Mouse (Mus musculus): ENCODE results near the gene Chd1l.
A peak's percentile ranks its signal among the peaks of the same experiment; 100 is the strongest.

DNA sequence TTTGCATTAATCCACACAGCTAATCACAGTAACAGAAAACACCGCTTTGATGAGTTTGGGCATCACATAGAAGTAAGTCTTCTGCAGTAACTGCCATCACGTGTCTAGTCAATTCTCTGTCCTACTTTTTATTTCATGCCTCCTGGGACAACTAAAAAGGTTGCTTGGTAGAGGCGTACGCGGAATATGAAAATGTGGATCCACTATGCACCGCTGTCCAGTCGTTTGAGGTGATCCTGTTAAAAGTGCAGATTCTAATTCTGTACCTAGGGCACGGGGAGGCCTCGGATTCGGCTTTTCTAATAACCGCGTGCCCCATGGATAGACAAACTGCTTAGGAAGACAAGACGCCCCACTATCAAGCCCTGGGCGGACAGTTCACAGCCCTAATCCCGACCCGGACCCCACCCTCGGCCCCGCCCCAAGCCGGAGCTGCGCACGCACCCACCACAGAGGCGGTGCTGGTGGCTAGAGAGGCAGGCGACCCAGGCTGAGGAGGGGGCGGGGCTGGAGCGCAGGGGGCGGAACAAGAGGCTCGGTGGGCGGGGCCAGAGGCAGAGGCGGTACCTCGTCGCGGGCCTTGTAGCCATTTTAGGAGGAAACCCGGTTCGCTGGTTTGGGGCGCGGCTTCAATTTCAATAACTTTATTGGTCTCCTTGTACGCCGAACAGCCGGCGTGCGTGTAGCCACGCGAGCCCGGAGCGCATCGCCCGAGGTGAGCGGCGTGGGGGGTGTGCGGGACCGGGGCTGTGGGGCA is 47.8 kb upstream of the Chd1l start, which contains the start of gene Prkab2:
- TF ChIP-seq CTCF (conservative IDR thresholded peaks at IDR 0.05; ENCODE audit: insufficient read depth, insufficient read length, low read depth, low read length) (no peak), POLR2A (IDR thresholded peaks at IDR 0.05; ENCODE audit: low read depth, low read length) (peak; percentile 28)

All from kidney, adult 2 months (tissue).